ENCODE assay signal across 8 mouse cellular contexts in the genomic region with DNA sequence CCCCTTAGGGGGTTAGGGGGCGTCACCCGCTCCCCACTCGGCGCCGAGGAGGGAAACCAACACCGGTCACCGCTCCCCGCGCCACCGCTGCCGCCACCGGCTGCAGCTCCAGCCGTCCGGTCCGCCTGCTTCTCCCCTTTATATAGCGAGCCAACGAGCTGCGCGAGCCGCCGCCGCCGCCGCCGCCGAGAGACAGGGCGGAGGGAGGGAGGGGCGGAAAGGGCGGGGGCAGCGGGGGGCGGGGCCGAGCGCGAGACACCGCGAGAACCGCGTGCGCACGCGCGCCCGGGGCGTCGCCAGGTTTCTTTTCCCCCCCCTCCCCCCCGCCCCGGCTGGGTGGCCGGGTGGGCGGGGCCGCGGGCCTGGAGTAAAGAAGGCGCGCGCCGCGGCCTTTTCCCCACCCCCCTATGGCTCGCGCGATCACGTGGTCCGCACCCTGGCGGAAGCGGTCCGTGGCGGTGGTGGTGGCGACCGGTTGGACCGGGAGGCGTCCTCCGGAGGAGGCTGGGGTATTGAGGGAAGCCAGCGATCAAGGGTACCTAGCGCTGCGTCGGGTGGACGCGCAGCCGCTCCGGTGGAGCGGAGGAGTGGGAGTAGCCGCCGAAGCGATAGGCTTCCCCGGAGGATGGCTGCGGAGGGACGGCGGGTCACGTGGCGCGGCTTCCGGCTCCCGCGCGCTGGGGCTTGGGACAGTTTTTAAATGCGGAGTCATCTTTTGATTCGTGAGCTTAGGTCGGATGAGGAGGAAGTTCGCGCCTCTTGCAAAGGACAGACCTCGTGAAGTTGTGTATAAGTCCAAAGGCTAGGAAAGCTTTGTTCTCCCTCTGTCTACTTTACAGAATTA. TPM values are rescaled to one million over a fixed set of nuclear protein-coding genes. Genes with fewer than 3 reads are reported as not detected.
A peak's percentile ranks its signal among the peaks of the same experiment; 100 is the strongest.
DNase-seq lines count a peak whose midpoint lies in the region; ATAC-seq and TF ChIP-seq lines count a peak whose summit lies in the region.

A gene (minus strand): TSS at position 641 of the 844 bp plus-strand sequence.

- TF ChIP-seq POLR2A in bone marrow macrophage, adult 2 months (IDR thresholded peaks at IDR 0.05; ENCODE audit: borderline replicate concordance, low read depth, low read length): peak; percentile 100
- TF ChIP-seq POLR2A in embryonic fibroblast, embryonic 13.5 days (IDR thresholded peaks at IDR 0.05; ENCODE audit: low read depth, low read length): peak; percentile 99

- peak; percentile 99 for DNase-seq in A20 (ENCODE audit: low read depth, low spot score)
- peak; percentile 97 for DNase-seq in heart, embryonic 10.5 days (ENCODE audit: low spot score)
- peak; percentile 98 for DNase-seq in liver
- peak; percentile 95 to 99 for DNase-seq in spleen, postnatal 4 days (ENCODE audit: low spot score in 2 of 2)

- peak within 1 kb of the TSS; percentile 99 for H3K9ac ChIP-seq in kidney, embryonic 15.5 days

- peak within 1 kb of the TSS; percentile 98 for H3K4me3 ChIP-seq in bone marrow macrophage, adult 2 months (ENCODE audit: insufficient read depth, low read length)
- peak within 1 kb of the TSS; percentile 82 for H3K4me3 ChIP-seq in embryonic fibroblast, embryonic 13.5 days (ENCODE audit: insufficient read depth, low read length)
- peak within 1 kb of the TSS; percentile 91 for H3K4me3 ChIP-seq in heart, embryonic 10.5 days
- H3K4me3 ChIP-seq in kidney, embryonic 15.5 days (replicated peaks): peak within 1 kb of the TSS; percentile 91

- no peaks in the 10 kb centered on the region for H3K27me3 ChIP-seq in heart, embryonic 10.5 days (ENCODE audit: insufficient read depth, poor library complexity, severe bottlenecking)
- no peaks in the 10 kb centered on the region for H3K27me3 ChIP-seq in kidney, embryonic 15.5 days

- H3K4me1 ChIP-seq in bone marrow macrophage, adult 2 months (ENCODE audit: control insufficient read depth, insufficient read depth, low read length): peaks cover 27% of the 10 kb centered on the region
- H3K4me1 ChIP-seq in embryonic fibroblast, embryonic 13.5 days (ENCODE audit: control insufficient read depth, insufficient read depth, low read length): no peaks in the 10 kb centered on the region; the same call in 1 of the 2 replicates
- peaks cover 12% of the 10 kb centered on the region; the same call in 1 of the 2 replicates for H3K4me1 ChIP-seq in heart, embryonic 10.5 days
- peaks cover 17% of the 10 kb centered on the region for H3K4me1 ChIP-seq in kidney, embryonic 15.5 days

- no peaks in the 10 kb centered on the region for H3K9me3 ChIP-seq in heart, embryonic 10.5 days
- H3K9me3 ChIP-seq in kidney, embryonic 15.5 days (replicated peaks): no peaks in the 10 kb centered on the region

- under 1% methylated on average over 93 of the region's 99 CpGs for WGBS in heart, embryonic 10.5 days
- under 1% methylated on average over 88 of the region's 99 CpGs for WGBS in kidney, embryonic 15.5 days

- H3K27ac ChIP-seq in bone marrow macrophage, adult 2 months (ENCODE audit: insufficient read depth, low read depth, low read length): peak within 1 kb of the TSS; percentile 100
- peak within 1 kb of the TSS; percentile 95 for H3K27ac ChIP-seq in embryonic fibroblast, embryonic 13.5 days (ENCODE audit: insufficient read depth, low read length)
- peak within 1 kb of the TSS; percentile 100 for H3K27ac ChIP-seq in heart, embryonic 10.5 days
- peak within 1 kb of the TSS; percentile 100 for H3K27ac ChIP-seq in kidney, embryonic 15.5 days

- TF ChIP-seq CTCF in bone marrow macrophage, adult 2 months (IDR thresholded peaks at IDR 0.05; ENCODE audit: low read depth, low read length): no peak
- TF ChIP-seq CTCF in embryonic fibroblast, embryonic 13.5 days (IDR thresholded peaks at IDR 0.05; ENCODE audit: borderline replicate concordance, insufficient read depth, low read length): no peak

- peaks cover 12% of the 10 kb centered on the region for H3K36me3 ChIP-seq in heart, embryonic 10.5 days
- H3K36me3 ChIP-seq in kidney, embryonic 15.5 days: peaks cover 8% of the 10 kb centered on the region

- H3K4me2 ChIP-seq in kidney, embryonic 15.5 days: peak within 1 kb of the TSS; percentile 65

- ATAC-seq in kidney, embryonic 15.5 days (replicated peaks; ENCODE audit: low FRiP score): peak; percentile 91
- ATAC-seq in monocyte, adult 5-6 weeks (replicated peaks; ENCODE audit: insufficient number of reproducible peaks, low FRiP score, low TSS enrichment, poor library complexity, severe bottlenecking): peak; percentile 34

RNA-seq across cellular contexts. Expression of the gene that starts here (rescaled TPM):
- polyA plus RNA-seq in bone marrow macrophage, adult 2 months (2012; ENCODE audit: insufficient read depth, insufficient read length, missing spikeins): 46.6 and 54.9 TPM in 2 replicates
- 62.0 and 85.9 TPM in 2 replicates for polyA plus RNA-seq in embryonic fibroblast, embryonic 13.5 days (2011; ENCODE audit: insufficient read length, low read depth, missing spikeins)
- polyA plus RNA-seq in heart, embryonic 10.5 days (2016; fragmentation: Nextera tagmentation; extraction: Ambion mirVana): 32.0 and 42.3 TPM in 2 replicates
- 46.6 and 50.0 TPM in 2 replicates for polyA plus RNA-seq in kidney, embryonic 15.5 days (2015; fragmentation: Nextera tagmentation; extraction: Ambion mirVana)
- total RNA-seq in monocyte, adult 5-6 weeks (2017): 31.8 to 40.7 TPM (median 36.9 TPM) in 3 replicates

Comparison
In these comparisons a context has a peak if more than half of its experiments do, and no peak if none do; other contexts are left out.
1. Peak in every context shown above with its lines: DNase-seq, ATAC-seq, H3K4me3 ChIP-seq and H3K27ac ChIP-seq.